Mouse (Mus musculus) hindbrain, postnatal 0 days (tissue): ENCODE data around the gene Cxcl5. TPM values are rescaled to one million over a fixed set of nuclear protein-coding genes. Genes with fewer than 3 reads are reported as not detected.
A peak's percentile ranks its signal among the peaks of the same experiment; 100 is the strongest.

Experiments
- ATAC-seq: fragments of 200-750 bp; cut with Nextera tagmentation; 2 replicates; pipeline ENCODE4 v1.8.0; 2017; ENCODE audit warnings: mild to moderate bottlenecking, moderate TSS enrichment, moderate library complexity
- DNase-seq: peaks from one replicate; pipeline ENCODE4 v3.0.0-alpha.2; 2015; ENCODE audit warnings: low spot score
- H3K27ac ChIP-seq: fragments of 300-500 bp; sonication (generic); 2 replicates; pipeline ENCODE4 v1.5.1; 2014; ENCODE audit warnings: mild to moderate bottlenecking
- H3K27me3 ChIP-seq: fragments of 300-500 bp; sonication (generic); 2 replicates; pipeline ENCODE4 v1.6.1; 2014; ENCODE audit warnings: low read length, mixed read lengths; ENCODE audit not compliant: insufficient read depth
- H3K36me3 ChIP-seq: fragments of 300-500 bp; sonication (generic); 2 replicates; pipeline ENCODE4 v1.6.1; 2014; ENCODE audit warnings: low read length, mixed read lengths; ENCODE audit not compliant: insufficient read depth
- H3K4me1 ChIP-seq: fragments of 300-500 bp; sonication (generic); 2 replicates; pipeline ENCODE4 v1.6.1; 2014; ENCODE audit warnings: antibody characterized with exemption, low read length, mixed read lengths; ENCODE audit not compliant: insufficient read depth
- H3K4me2 ChIP-seq: fragments of 300-500 bp; sonication (generic); 2 replicates; pipeline ENCODE4 v1.6.1; 2014; ENCODE audit warnings: low read depth, mild to moderate bottlenecking, low read length, moderate library complexity, mixed read lengths
- H3K4me3 ChIP-seq: fragments of 300-500 bp; sonication (generic); 2 replicates; pipeline ENCODE4 v1.5.1; 2014; ENCODE audit warnings: low read length
- H3K9ac ChIP-seq: fragments of 300-500 bp; sonication (generic); replicated peaks from 2 replicates; pipeline ENCODE4 v1.6.1; 2014; ENCODE audit warnings: mild to moderate bottlenecking, low read length, moderate library complexity, mixed read lengths
- H3K9me3 ChIP-seq: fragments of 300-500 bp; sonication (generic); 2 replicates; pipeline ENCODE4 v1.6.1; 2016; ENCODE audit warnings: low read length, mixed read lengths
- CTCF ChIP-seq: IDR thresholded peaks from 2 replicates; pipeline ENCODE4 v1.5.1; 2016; ENCODE audit warnings: antibody characterized with exemption, control low read depth, low read depth
- WGBS: fragments of 180-500 bp; shearing (Covaris S2); extraction: QIAGEN DNeasy Blood & Tissue Kit; methylation state at CpG from one replicate; pipeline ENCODE4 v1.1.7; 2014; 5-methylcytosine and 5-hydroxymethylcytosine counted together
- polyA plus RNA-seq: library from polyadenylated mRNA; unstranded; fragments of >200 nt; fragmentation: Nextera tagmentation; extraction: Ambion mirVana; gene quantifications from 2 replicates; pipeline ENCODE4 v1.2.1, GENCODE M21; 2015
- total RNA-seq: library from RNA; depleted of rRNA; stranded (reverse); fragments of >200 nt; gene quantifications from 2 replicates; pipeline ENCODE4 v1.2.3, GENCODE M21; 2014

Cxcl5 gene
- total and polyA plus RNA-seq, 2 experiments from 2014 or later, result 0.28 TPM; not detected in 1

DNA sequence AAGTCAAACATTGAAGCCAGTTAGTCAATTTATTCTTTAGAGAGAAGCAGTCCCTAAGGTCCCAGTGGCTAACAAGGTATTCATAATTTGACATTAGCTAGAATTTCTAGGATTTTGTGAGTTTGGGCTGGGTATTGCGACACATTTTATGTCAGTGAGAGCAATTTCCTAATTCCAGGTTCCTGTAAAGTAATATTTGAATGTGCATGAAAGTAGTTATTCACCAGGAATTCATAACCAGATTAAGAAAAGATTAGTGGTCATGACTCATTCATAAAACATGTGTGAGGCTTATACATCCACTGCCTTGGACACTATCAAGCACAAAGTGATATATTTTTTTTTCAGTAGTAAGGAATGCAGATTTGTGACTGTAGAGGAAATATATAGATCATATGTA, 5.2 kb upstream of the Cxcl5 start:
- H3K9ac ChIP-seq, result no peak overlapping the region
- no peaks in the 10 kb centered on the region for H3K9me3 ChIP-seq
- no peak for TF ChIP-seq CTCF
- H3K36me3 ChIP-seq, result no peaks in the 10 kb centered on the region
- no peak overlapping the region for H3K4me3 ChIP-seq
- H3K4me1 ChIP-seq, result no peaks in the 10 kb centered on the region
- no peak overlapping the region for H3K27ac ChIP-seq
- 83% methylated on average over 1 of the region's 1 CpGs for whole genome bisulfite sequencing
- H3K27me3 ChIP-seq, result no peaks in the 10 kb centered on the region
- ATAC-seq (no peak), DNase-seq (no peak)
- no peak overlapping the region for H3K4me2 ChIP-seq

GRCm38 (mm10) chr5:90758020-90758605, 1.0 kb upstream of the Cxcl5 start:
- no peaks in the 10 kb centered on the region for H3K36me3 ChIP-seq
- ATAC-seq (0 out of 2 replicates have a peak, but pooled peaks have one; percentile 12), DNase-seq (peak; percentile 38)
- H3K4me1 ChIP-seq, result no peaks in the 10 kb centered on the region
- H3K27me3 ChIP-seq, result no peaks in the 10 kb centered on the region
- H3K27ac ChIP-seq, result no peak overlapping the region
- no peak overlapping the region for H3K4me2 ChIP-seq
- WGBS, result 41% methylated on average over 5 of the region's 5 CpGs
- no peaks in the 10 kb centered on the region for H3K9me3 ChIP-seq
- TF ChIP-seq CTCF, result no peak
- no peak overlapping the region for H3K9ac ChIP-seq
- no peak overlapping the region for H3K4me3 ChIP-seq

- Histone ChIP-seq H3K4me2 (no peak overlapping the region), H3K9ac (no peak overlapping the region), H3K36me3 (no peaks in the 10 kb centered on the region), H3K27ac (no peak overlapping the region), H3K27me3 (no peaks in the 10 kb centered on the region), H3K4me1 (no peaks in the 10 kb centered on the region), H3K9me3 (no peaks in the 10 kb centered on the region), H3K4me3 (no peak overlapping the region)
- DNase-seq, result no peak
- WGBS, result 52% methylated on average over 4 of the region's 4 CpGs
- ATAC-seq, result no peak
- TF ChIP-seq CTCF, result no peak
Observed at GRCm38 (mm10) chr5:90760303-90760702, 1.1 kb downstream of the Cxcl5 start.

GRCm38 (mm10) chr5:90760844-90761243, 1.7 kb downstream of the Cxcl5 start:
- ATAC-seq (no peak), DNase-seq (no peak)
- TF ChIP-seq CTCF, result no peak
- Histone ChIP-seq H3K4me3 (no peak overlapping the region), H3K4me2 (no peak overlapping the region), H3K36me3 (no peaks in the 10 kb centered on the region), H3K27me3 (no peaks in the 10 kb centered on the region), H3K9me3 (no peaks in the 10 kb centered on the region), H3K27ac (no peak overlapping the region), H3K9ac (no peak overlapping the region), H3K4me1 (no peaks in the 10 kb centered on the region)
- WGBS, result 98% methylated on average over 2 of the region's 2 CpGs

DNA sequence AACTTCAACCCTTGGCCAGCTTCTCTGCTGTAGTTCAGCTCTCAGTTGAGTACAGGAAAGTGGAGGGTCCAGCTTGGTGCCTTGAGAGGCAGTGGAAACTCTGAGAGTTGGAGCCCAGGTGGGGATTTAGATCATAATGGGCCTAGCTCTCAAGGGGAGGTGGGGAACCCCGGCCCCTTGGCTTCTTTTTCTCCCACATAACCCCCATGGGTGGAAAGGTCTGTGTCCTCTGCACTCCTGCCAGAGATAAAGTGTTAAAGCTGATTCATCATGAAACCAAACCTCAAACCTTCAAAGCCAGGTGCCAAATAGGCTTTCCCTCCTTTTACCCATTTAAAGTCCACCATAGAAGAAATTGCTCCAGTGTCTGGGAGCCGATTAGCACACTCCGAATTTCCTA, 2.7 kb downstream of the Cxcl5 start:
- ATAC-seq, result no peak
- DNase-seq, result no peak
- WGBS, result 86% methylated on average over 3 of the region's 3 CpGs
- no peak overlapping the region for H3K9ac ChIP-seq
- H3K4me3 ChIP-seq, result no peak overlapping the region
- no peak overlapping the region for H3K4me2 ChIP-seq
- TF ChIP-seq CTCF, result no peak
- no peaks in the 10 kb centered on the region for H3K9me3 ChIP-seq
- H3K36me3 ChIP-seq, result no peaks in the 10 kb centered on the region
- no peaks in the 10 kb centered on the region for H3K4me1 ChIP-seq
- no peak overlapping the region for H3K27ac ChIP-seq
- H3K27me3 ChIP-seq, result no peaks in the 10 kb centered on the region

- Histone ChIP-seq H3K36me3 (no peaks in the 10 kb centered on the region), H3K4me3 (no peak overlapping the region), H3K27ac (no peak overlapping the region), H3K9me3 (no peaks in the 10 kb centered on the region), H3K4me1 (no peaks in the 10 kb centered on the region), H3K4me2 (no peak overlapping the region), H3K27me3 (no peaks in the 10 kb centered on the region), H3K9ac (no peak overlapping the region)
- WGBS, result 80% methylated on average over 12 of the region's 12 CpGs
- no peak for TF ChIP-seq CTCF
- no peak for DNase-seq
- ATAC-seq, result no peak
Observed at GRCm38 (mm10) chr5:90763912-90764665, 4.9 kb downstream of the Cxcl5 start.
